Mouse (Mus musculus): ENCODE data around the gene Ttc23l. TPM values are rescaled to one million over a fixed set of nuclear protein-coding genes. Genes with fewer than 3 reads are reported as not detected.
A peak's percentile ranks its signal among the peaks of the same experiment; 100 is the strongest.

Ttc23l gene
- polyA plus RNA-seq, 1 experiment = not detected

DNA sequence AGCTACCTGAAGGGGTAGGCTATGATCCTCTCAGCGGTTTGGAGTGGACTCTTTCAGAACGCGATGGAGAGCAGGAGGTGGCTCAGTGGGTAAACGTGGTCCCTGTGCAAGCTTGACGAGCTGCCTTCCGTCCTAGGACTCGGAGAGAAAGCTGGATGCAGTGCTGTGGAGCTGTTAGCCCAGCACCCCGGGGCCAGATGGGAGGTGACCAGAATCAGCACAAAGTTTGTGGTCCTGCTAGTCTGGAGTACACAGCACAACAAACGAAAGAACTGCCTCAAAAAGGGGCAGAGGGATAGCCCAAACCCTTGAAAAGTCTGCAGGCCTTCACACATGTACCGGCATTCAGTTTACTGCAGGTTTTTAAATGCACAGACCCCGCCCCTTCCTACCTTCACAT lies 62.5 kb downstream of the Ttc23l start:
- Histone ChIP-seq H3K4me1 (ENCODE audit: control insufficient read depth, insufficient read depth, low read length) (no peaks in the 10 kb centered on the region), H3K4me3 (ENCODE audit: insufficient read depth, low read depth, low read length) (no peak overlapping the region), H3K27ac (ENCODE audit: insufficient read depth, low read depth, low read length) (no peak overlapping the region)
- 91% methylated on average over 11 of the region's 11 CpGs for WGBS
- TF ChIP-seq CTCF (IDR thresholded peaks at IDR 0.05; ENCODE audit: insufficient read depth, low read depth, low read length) (no peak), POLR2A (IDR thresholded peaks at IDR 0.05; ENCODE audit: insufficient read depth, low read depth, low read length) (no peak)

DNA sequence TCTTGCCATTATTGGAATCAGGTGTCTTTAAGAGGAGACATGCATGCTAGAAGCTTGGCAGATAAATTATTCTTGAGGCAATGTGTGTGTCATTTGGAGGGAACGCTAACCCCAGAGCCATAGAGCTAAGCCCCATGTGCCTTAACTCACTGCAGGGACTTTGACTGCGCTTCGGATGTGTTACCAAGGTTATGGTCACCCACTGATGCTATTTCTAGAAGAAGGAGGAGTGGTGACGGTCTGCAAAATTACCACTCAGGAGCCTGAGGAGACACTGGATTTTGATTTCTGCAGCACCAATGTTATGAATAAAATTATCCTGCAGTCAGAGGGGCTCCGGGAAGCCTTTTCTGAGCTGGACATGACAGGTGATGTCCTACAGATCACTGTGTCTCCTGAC lies 68.4 kb downstream of the Ttc23l start:
- WGBS = 87% methylated on average over 5 of the region's 5 CpGs
- TF ChIP-seq POLR2A (IDR thresholded peaks at IDR 0.05; ENCODE audit: insufficient read depth, low read depth, low read length) (no peak), CTCF (IDR thresholded peaks at IDR 0.05; ENCODE audit: insufficient read depth, low read depth, low read length) (no peak)

DNA sequence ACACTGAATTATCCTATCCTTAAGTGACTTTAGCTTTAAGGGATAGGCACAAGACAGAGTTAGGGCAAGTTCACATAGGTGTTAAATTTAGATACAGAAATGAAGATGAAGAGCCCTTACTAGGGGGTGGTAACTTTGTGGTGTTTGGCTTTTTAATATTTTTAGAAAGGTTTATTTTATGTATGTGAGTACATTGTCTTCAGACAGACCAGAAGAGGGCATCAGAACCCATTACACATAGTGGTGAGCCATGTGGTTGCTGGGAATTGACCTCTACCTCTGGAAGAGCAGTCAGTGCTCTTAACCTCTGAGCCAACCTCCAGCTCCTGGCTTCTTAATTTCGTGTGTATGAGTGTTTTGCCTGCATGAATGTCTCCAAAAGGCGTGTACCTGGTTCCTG lies 71.2 kb downstream of the Ttc23l start:
- TF ChIP-seq CTCF (IDR thresholded peaks at IDR 0.05; ENCODE audit: insufficient read depth, low read depth, low read length) = no peak
- TF ChIP-seq POLR2A (IDR thresholded peaks at IDR 0.05; ENCODE audit: insufficient read depth, low read depth, low read length) = no peak
- no peak overlapping the region for H3K27ac ChIP-seq (ENCODE audit: insufficient read depth, low read depth, low read length)
- 54% methylated on average over 2 of the region's 2 CpGs for WGBS
- H3K4me1 ChIP-seq (ENCODE audit: control insufficient read depth, insufficient read depth, low read length) = no peaks in the 10 kb centered on the region
- H3K4me3 ChIP-seq (ENCODE audit: insufficient read depth, low read depth, low read length) = no peak overlapping the region

More for the DNA sequence above, 68.4 kb downstream of the Ttc23l start:
- H3K4me3 ChIP-seq (ENCODE audit: insufficient read depth, low read depth, low read length) = no peak overlapping the region
- no peak overlapping the region for H3K27ac ChIP-seq (ENCODE audit: insufficient read depth, low read depth, low read length)
- H3K4me1 ChIP-seq (ENCODE audit: control insufficient read depth, insufficient read depth, low read length) = no peaks in the 10 kb centered on the region

DNA sequence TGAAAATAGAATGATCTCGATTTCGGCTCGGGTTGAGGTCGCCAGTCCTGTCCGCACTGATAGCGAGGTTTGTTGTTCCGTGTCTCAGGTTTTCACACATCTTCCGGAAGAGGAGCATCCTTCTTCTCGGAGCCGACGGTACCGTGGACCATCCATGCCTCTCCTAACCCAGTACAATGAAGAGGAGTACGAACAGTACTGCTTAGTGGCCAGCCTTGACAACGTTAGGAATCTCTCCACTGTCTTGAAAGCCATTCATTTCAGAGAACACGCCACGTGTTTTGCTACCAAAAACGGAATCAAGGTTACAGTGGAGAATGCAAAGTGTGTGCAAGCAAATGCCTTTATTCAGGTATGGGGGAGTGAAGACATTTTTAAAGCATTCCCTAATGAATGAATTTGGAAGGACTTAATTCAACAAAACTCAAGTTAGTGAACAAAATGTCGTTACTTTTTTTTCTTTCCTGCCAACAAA lies 72.1 kb downstream of the Ttc23l start:
- no peak for TF ChIP-seq POLR2A (IDR thresholded peaks at IDR 0.05; ENCODE audit: insufficient read depth, low read depth, low read length)
- no peak for TF ChIP-seq CTCF (IDR thresholded peaks at IDR 0.05; ENCODE audit: insufficient read depth, low read depth, low read length)

DNA sequence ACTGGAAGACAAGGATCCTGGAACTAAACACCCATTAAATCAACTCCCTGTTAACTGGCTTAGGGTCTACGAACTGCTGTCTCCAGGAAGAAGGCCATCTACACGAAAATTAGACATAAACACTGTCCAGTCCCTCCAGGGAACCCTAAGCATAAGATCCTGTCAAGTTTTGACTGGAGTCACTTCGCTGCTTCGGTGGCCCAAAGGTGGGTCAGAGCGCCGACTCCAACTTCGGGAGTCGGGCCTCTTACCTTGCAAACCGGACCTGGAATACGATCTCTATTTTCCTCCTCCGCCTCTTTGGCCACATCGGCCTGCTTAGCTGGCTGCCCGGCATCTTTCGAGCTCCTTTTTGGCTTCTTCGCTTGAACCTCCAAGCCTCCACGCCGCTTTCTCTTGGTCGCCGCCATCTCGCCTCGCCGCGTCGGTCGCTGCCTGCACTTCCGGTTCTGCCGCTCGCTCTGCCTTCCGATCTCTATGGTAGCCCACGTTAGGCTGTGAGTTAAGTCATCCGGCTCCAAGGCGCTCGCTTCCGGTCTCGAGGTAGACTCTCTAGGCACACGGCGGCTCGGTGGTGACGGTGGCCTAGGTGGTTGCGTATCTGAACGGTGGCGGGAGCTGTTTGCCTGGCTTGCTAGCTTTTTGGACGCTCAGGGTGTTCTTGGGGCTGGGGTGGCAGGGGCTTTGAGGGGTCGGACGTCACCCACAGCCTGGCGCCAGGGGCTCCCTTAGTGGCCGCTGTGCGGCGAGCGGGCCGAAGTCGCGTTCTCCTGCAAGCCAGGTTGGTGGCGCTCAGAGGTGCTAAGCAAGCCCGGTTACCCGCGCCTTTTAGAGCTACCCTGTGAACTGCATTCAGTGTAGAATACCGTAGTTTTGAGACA lies 72.7 kb downstream of the Ttc23l start, which contains the start of the genes Brix1 and Rad1:
Gene Brix1 (minus strand): TSS at position 464 of the 881 bp plus-strand sequence.
Gene Rad1 (plus strand): TSS at position 535 of the 881 bp plus-strand sequence.
- TF ChIP-seq CTCF (IDR thresholded peaks at IDR 0.05; ENCODE audit: insufficient read depth, low read depth, low read length) (no peak), POLR2A (IDR thresholded peaks at IDR 0.05; ENCODE audit: insufficient read depth, low read depth, low read length) (peak; percentile 61)
- no peaks in the 10 kb centered on the region for H3K4me1 ChIP-seq (ENCODE audit: control insufficient read depth, insufficient read depth, low read length)
- 0 out of 2 replicates have a peak within 1 kb of the TSS, but pooled peaks have one; percentile 24 for H3K27ac ChIP-seq (ENCODE audit: insufficient read depth, low read depth, low read length)
- WGBS = under 1% methylated on average over 58 of the region's 58 CpGs
- H3K4me3 ChIP-seq (ENCODE audit: insufficient read depth, low read depth, low read length) = peak within 1 kb of the TSS; percentile 57

More for the DNA sequence above, 72.1 kb downstream of the Ttc23l start:
- Histone ChIP-seq H3K27ac (ENCODE audit: insufficient read depth, low read depth, low read length) (0 out of 2 replicates have a peak overlapping the region, but pooled peaks have one; percentile 24), H3K4me3 (ENCODE audit: insufficient read depth, low read depth, low read length) (peak overlapping the region; percentile 57), H3K4me1 (ENCODE audit: control insufficient read depth, insufficient read depth, low read length) (no peaks in the 10 kb centered on the region)
- under 1% methylated on average over 18 of the region's 18 CpGs for WGBS

DNA sequence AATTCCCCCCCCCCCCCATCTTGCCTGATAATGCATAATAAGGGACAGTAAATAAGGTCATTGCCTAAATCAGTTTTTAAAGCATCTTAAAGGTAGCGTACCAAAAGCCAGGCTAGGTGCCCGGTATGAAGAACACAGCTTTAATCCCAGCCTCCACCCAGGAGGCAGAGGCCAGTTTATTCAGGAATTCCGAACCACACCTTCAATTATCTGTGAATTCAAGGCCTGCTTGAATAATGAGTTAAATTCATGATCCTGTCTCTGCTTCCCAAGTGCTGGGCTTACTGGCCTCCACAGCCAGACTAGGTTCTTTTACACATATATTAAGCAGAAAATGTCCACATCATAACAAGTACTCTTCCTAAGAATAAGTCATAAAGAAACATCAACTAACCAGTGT lies 87.5 kb downstream of the Ttc23l start:
- no peaks in the 10 kb centered on the region for H3K4me1 ChIP-seq (ENCODE audit: control insufficient read depth, insufficient read depth, low read length)
- 7% methylated on average over 3 of the region's 3 CpGs for WGBS
- peak overlapping the region; percentile 94 for H3K4me3 ChIP-seq (ENCODE audit: insufficient read depth, low read depth, low read length)
- no peak for TF ChIP-seq CTCF (IDR thresholded peaks at IDR 0.05; ENCODE audit: insufficient read depth, low read depth, low read length)
- no peak for TF ChIP-seq POLR2A (IDR thresholded peaks at IDR 0.05; ENCODE audit: insufficient read depth, low read depth, low read length)
- no peak overlapping the region for H3K27ac ChIP-seq (ENCODE audit: insufficient read depth, low read depth, low read length)

DNA sequence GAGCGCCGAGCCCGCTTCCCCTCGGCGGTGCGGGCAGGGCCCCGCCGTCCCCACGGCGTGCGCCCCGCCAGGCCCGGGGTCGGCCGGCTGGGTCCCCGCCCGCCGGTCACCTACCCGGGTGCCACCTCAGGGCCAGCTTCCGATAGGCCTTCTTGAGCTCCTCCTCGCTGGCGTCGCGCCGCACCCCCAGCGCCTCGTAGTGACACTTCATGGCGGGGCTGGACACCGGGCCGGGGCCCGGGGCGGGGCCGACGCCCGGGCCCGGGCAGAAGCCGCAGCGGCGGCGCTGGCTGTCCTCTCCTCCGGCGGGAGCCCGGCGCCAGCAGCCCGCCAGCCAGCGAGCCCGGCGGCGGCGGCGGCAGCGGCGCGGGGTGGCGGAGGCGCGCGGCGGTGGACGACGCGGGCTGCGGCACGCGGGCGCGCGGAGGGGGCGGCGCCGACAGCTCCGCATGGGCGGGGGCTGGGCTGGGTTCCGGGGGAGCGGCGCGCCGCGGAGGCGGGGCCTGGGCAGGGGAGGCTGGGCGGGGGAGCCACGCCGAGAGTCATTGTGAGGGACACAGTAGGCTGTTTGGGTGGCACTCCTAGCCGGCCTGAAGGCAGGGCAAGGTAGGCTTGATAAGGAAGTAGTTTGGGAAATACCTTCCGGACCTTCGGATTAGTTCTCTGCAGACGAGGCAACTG lies 88.2 kb downstream of the Ttc23l start, which contains the start of gene Dnajc21:
Gene Dnajc21 (minus strand): TSS at position 366 of the 681 bp plus-strand sequence.
- Histone ChIP-seq H3K4me3 (ENCODE audit: insufficient read depth, low read depth, low read length) (peak within 1 kb of the TSS; percentile 94), H3K4me1 (ENCODE audit: control insufficient read depth, insufficient read depth, low read length) (no peaks in the 10 kb centered on the region), H3K27ac (ENCODE audit: insufficient read depth, low read depth, low read length) (no peak within 1 kb of the TSS)
- 8% methylated on average over 87 of the region's 87 CpGs for WGBS
- TF ChIP-seq POLR2A (IDR thresholded peaks at IDR 0.05; ENCODE audit: insufficient read depth, low read depth, low read length) (peak; percentile 18; the same call in 1 of the 2 replicates), CTCF (IDR thresholded peaks at IDR 0.05; ENCODE audit: insufficient read depth, low read depth, low read length) (no peak)

DNA sequence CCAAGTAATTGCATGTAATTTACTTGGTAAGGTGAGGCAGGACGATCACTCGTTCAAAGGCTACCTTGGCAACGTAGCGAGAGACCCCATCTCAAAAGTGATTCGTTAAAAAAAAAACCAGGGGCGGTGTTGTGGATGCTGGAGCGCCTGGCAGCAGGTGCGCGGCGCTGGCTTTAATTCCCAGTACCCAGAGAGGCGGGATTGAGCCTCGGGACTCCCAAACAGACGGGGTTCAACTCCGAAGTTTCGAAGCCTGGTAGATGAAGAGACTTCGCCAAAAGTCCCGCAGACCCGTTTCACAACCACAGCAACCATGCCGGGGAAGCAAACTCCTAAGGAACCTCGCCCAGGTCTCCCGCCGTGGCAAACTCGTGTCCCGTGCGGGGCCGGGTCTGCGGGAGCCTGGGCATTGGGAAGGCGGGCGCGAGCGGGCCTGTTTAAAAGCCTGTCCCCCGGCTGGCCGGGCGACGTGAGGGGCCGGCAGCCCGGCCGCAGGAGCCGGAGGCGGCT lies 88.8 kb downstream of the Ttc23l start:
- WGBS = under 1% methylated on average over 40 of the region's 40 CpGs
- no peak for TF ChIP-seq CTCF (IDR thresholded peaks at IDR 0.05; ENCODE audit: insufficient read depth, low read depth, low read length)
- TF ChIP-seq POLR2A (IDR thresholded peaks at IDR 0.05; ENCODE audit: insufficient read depth, low read depth, low read length) = no peak
- Histone ChIP-seq H3K27ac (ENCODE audit: insufficient read depth, low read depth, low read length) (no peak overlapping the region), H3K4me1 (ENCODE audit: control insufficient read depth, insufficient read depth, low read length) (no peaks in the 10 kb centered on the region), H3K4me3 (ENCODE audit: insufficient read depth, low read depth, low read length) (peak overlapping the region; percentile 94)

All from olfactory bulb, adult 2 months (tissue).